Mouse (Mus musculus): Measurements from ENCODE around the gene Tma7. TPM values are rescaled to one million over a fixed set of nuclear protein-coding genes. Genes with fewer than 3 reads are reported as not detected.

Gene Tma7
- polyA plus RNA-seq, 1 experiment, result 294 TPM

DNA sequence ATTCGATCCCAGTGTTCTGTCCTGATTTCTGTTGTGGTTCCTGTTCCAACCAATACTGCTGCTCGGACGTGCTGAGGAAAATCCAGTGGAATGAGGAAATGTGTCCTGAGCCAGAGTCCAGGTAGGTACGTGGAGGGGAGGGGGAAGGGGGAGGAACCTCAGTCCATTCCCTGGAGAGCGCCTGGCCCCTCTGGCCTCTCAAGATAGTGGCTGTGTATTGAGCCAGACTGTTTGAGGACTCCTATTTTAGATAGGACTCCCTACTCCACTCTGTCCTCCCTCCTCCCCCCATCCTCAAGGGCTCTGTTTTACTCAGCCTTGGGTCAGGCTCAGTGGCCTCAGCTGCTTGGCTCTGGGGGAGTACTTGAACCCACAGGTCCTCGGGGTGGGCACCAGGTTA, 41.5 kb downstream of the Tma7 start:
- no peak overlapping the region for H3ac ChIP-seq (ENCODE audit: control insufficient read depth, insufficient read length, low read depth)
- peaks cover 33% of the 10 kb centered on the region for H3K79me2 ChIP-seq (ENCODE audit: control insufficient read depth, insufficient read depth)
- H3K79me3 ChIP-seq (ENCODE audit: low read depth), result peaks cover 5% of the 10 kb centered on the region
- no peaks in the 10 kb centered on the region for H3K27me3 ChIP-seq (ENCODE audit: control insufficient read depth, insufficient read depth, insufficient read length)
- no peaks in the 10 kb centered on the region for H3K36me3 ChIP-seq (ENCODE audit: control insufficient read depth, insufficient read depth)
- H3K4me3 ChIP-seq (ENCODE audit: insufficient read depth, poor library complexity, severe bottlenecking), result no peak overlapping the region
- TF ChIP-seq CTCF (IDR thresholded peaks at IDR 0.05; ENCODE audit: control insufficient read depth, insufficient read depth, insufficient read length) (no peak), FOSL1 (IDR thresholded peaks at IDR 0.05; ENCODE audit: insufficient read depth, low read length, poor library complexity, severe bottlenecking) (no peak), MYOD1 (IDR thresholded peaks at IDR 0.05; ENCODE audit: control insufficient read depth, insufficient read length, low read depth) (no peak), CEBPB (IDR thresholded peaks at IDR 0.05; ENCODE audit: low read depth) (no peak), MAX (IDR thresholded peaks at IDR 0.05) (no peak), USF1 (IDR thresholded peaks at IDR 0.05; ENCODE audit: low read depth) (no peak)

- Histone ChIP-seq H3K27me3 (ENCODE audit: control insufficient read depth, insufficient read depth, insufficient read length) (no peaks in the 10 kb centered on the region), H3ac (ENCODE audit: control insufficient read depth, insufficient read length, low read depth) (no peak overlapping the region), H3K79me3 (ENCODE audit: low read depth) (peaks cover 5% of the 10 kb centered on the region), H3K4me3 (ENCODE audit: insufficient read depth, poor library complexity, severe bottlenecking) (no peak overlapping the region), H3K36me3 (ENCODE audit: control insufficient read depth, insufficient read depth) (no peaks in the 10 kb centered on the region), H3K79me2 (ENCODE audit: control insufficient read depth, insufficient read depth) (peaks cover 33% of the 10 kb centered on the region)
- no peak for TF ChIP-seq CTCF (IDR thresholded peaks at IDR 0.05; ENCODE audit: control insufficient read depth, insufficient read depth, insufficient read length)
Measured at GRCm38 (mm10) chr9:109040216-109040615, 42.2 kb downstream of the Tma7 start.

- no peaks in the 10 kb centered on the region for H3K36me3 ChIP-seq (ENCODE audit: control insufficient read depth, insufficient read depth)
- H3K4me3 ChIP-seq (ENCODE audit: insufficient read depth, poor library complexity, severe bottlenecking), result no peak overlapping the region
- no peak overlapping the region for H3ac ChIP-seq (ENCODE audit: control insufficient read depth, insufficient read length, low read depth)
- H3K27me3 ChIP-seq (ENCODE audit: control insufficient read depth, insufficient read depth, insufficient read length), result no peaks in the 10 kb centered on the region
- peaks cover 33% of the 10 kb centered on the region for H3K79me2 ChIP-seq (ENCODE audit: control insufficient read depth, insufficient read depth)
- H3K79me3 ChIP-seq (ENCODE audit: low read depth), result peaks cover 5% of the 10 kb centered on the region
- TF ChIP-seq MYOG (IDR thresholded peaks at IDR 0.05; ENCODE audit: control insufficient read depth, extremely low read depth, insufficient read length), result no peak
- TF ChIP-seq USF1 (IDR thresholded peaks at IDR 0.05; ENCODE audit: low read depth), result no peak
- no peak for TF ChIP-seq CTCF (IDR thresholded peaks at IDR 0.05; ENCODE audit: control insufficient read depth, insufficient read depth, insufficient read length)
- no peak for TF ChIP-seq MAX (IDR thresholded peaks at IDR 0.05)
- no peak for TF ChIP-seq CEBPB (IDR thresholded peaks at IDR 0.05; ENCODE audit: low read depth)
- TF ChIP-seq FOSL1 (IDR thresholded peaks at IDR 0.05; ENCODE audit: insufficient read depth, low read length, poor library complexity, severe bottlenecking), result no peak
- no peak for TF ChIP-seq MYOD1 (IDR thresholded peaks at IDR 0.05; ENCODE audit: control insufficient read depth, insufficient read length, low read depth)
Measured at GRCm38 (mm10) chr9:109039681-109040080, 42.7 kb downstream of the Tma7 start.

GRCm38 (mm10) chr9:109038901-109039364, 43.5 kb downstream of the Tma7 start:
- H3K4me3 ChIP-seq (ENCODE audit: insufficient read depth, poor library complexity, severe bottlenecking), result peak overlapping the region; percentile 57
- no peaks in the 10 kb centered on the region for H3K27me3 ChIP-seq (ENCODE audit: control insufficient read depth, insufficient read depth, insufficient read length)
- peak overlapping the region; percentile 57 for H3ac ChIP-seq (ENCODE audit: control insufficient read depth, insufficient read length, low read depth)
- no peaks in the 10 kb centered on the region for H3K36me3 ChIP-seq (ENCODE audit: control insufficient read depth, insufficient read depth)
- H3K79me2 ChIP-seq (ENCODE audit: control insufficient read depth, insufficient read depth), result peaks cover 33% of the 10 kb centered on the region
- TF ChIP-seq MYOD1 (IDR thresholded peaks at IDR 0.05; ENCODE audit: control insufficient read depth, insufficient read length, low read depth) (no peak), MYOG (IDR thresholded peaks at IDR 0.05; ENCODE audit: control insufficient read depth, extremely low read depth, insufficient read length) (no peak), USF1 (IDR thresholded peaks at IDR 0.05; ENCODE audit: low read depth) (no peak), FOSL1 (IDR thresholded peaks at IDR 0.05; ENCODE audit: insufficient read depth, low read length, poor library complexity, severe bottlenecking) (no peak), CEBPB (IDR thresholded peaks at IDR 0.05; ENCODE audit: low read depth) (no peak), CTCF (IDR thresholded peaks at IDR 0.05; ENCODE audit: control insufficient read depth, insufficient read depth, insufficient read length) (no peak), MAX (IDR thresholded peaks at IDR 0.05) (no peak)
- H3K79me3 ChIP-seq (ENCODE audit: low read depth), result peaks cover 5% of the 10 kb centered on the region

DNA sequence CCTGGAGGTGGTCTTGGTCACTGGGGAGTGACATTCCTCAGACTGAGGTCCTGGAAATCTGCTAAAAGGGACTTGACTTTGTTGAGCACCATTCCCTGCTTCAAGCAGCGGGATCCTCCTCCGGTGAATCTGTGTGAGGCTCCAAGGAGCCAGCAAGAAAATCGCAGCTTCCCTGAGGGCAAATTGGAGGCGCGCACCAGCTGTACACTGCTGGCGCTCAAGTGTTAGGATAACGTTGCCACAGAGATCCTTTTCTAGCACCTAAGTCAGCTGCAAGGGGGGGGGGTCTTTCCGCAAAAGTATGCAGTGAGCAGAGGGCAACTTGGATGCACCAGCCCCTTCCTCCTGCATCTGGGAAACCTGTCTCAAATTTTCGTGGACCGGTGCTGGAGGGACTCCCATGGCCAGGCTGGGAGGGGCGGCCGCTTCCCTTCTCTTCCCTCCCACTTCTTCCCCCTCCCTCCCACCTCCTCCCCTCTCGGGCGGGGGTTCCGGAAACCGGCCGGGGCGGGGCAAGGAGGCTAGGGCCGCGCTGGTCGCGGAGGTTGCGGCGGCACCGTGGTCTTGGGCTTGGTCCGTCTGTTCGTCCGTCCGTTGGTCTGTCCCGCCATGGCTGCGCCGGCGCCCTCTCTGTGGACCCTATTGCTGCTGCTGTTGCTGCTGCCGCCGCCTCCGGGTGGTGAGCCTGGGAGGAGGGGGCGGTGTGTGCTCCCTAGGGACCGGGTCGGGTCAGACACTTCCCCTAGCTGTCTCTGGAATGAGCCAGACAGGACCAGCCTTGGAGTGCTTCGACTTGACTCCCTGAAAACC, 44.1 kb downstream of the Tma7 start, which contains the start of gene Shisa5:
Shisa5 (plus strand) TSS at position 480 of the 810 bp plus-strand sequence.
- H3K79me3 ChIP-seq (ENCODE audit: low read depth), result peaks cover 5% of the 10 kb centered on the region
- H3K36me3 ChIP-seq (ENCODE audit: control insufficient read depth, insufficient read depth), result no peaks in the 10 kb centered on the region
- H3K79me2 ChIP-seq (ENCODE audit: control insufficient read depth, insufficient read depth), result peaks cover 33% of the 10 kb centered on the region
- peak within 1 kb of the TSS; percentile 57 for H3ac ChIP-seq (ENCODE audit: control insufficient read depth, insufficient read length, low read depth)
- no peaks in the 10 kb centered on the region for H3K27me3 ChIP-seq (ENCODE audit: control insufficient read depth, insufficient read depth, insufficient read length)
- no peak for TF ChIP-seq FOSL1 (IDR thresholded peaks at IDR 0.05; ENCODE audit: insufficient read depth, low read length, poor library complexity, severe bottlenecking)
- no peak for TF ChIP-seq MAX (IDR thresholded peaks at IDR 0.05)
- TF ChIP-seq CTCF (IDR thresholded peaks at IDR 0.05; ENCODE audit: control insufficient read depth, insufficient read depth, insufficient read length), result no peak
- no peak for TF ChIP-seq MYOG (IDR thresholded peaks at IDR 0.05; ENCODE audit: control insufficient read depth, extremely low read depth, insufficient read length)
- TF ChIP-seq USF1 (IDR thresholded peaks at IDR 0.05; ENCODE audit: low read depth), result no peak
- TF ChIP-seq MYOD1 (IDR thresholded peaks at IDR 0.05; ENCODE audit: control insufficient read depth, insufficient read length, low read depth), result no peak
- no peak for TF ChIP-seq CEBPB (IDR thresholded peaks at IDR 0.05; ENCODE audit: low read depth)
- H3K4me3 ChIP-seq (ENCODE audit: insufficient read depth, poor library complexity, severe bottlenecking), result peak within 1 kb of the TSS; percentile 57

Data from C2C12 (cell line).